Mouse (Mus musculus): ENCODE results near the gene Olfr1477. TPM values are rescaled to one million over a fixed set of nuclear protein-coding genes. Genes with fewer than 3 reads are reported as not detected.
"Not testable (repeated sequence)": the region's sequence is repeated elsewhere in the genome, so short reads cannot be mapped to it uniquely, and the experiment has no call there.

The Olfr1477 gene
- not detected in 2 replicates for polyA plus RNA-seq (2014; fragmentation: Nextera tagmentation; extraction: Ambion mirVana)

- no peak for ATAC-seq (replicated peaks; ENCODE audit: low FRiP score)
- Histone ChIP-seq H3K4me1 (replicated peaks; ENCODE audit: control insufficient read depth, insufficient read depth, low read length) (no peaks in the 10 kb centered on the region), H3K36me3 (ENCODE audit: control insufficient read depth, insufficient read depth, low read length) (no peaks in the 10 kb centered on the region), H3K4me2 (no peak within 1 kb of the TSS), H3K27ac (ENCODE audit: low read depth, low read length) (no peak within 1 kb of the TSS), H3K9ac (ENCODE audit: low read depth, low read length) (no peak within 1 kb of the TSS), H3K4me3 (ENCODE audit: low read depth, low read length) (no peak within 1 kb of the TSS), H3K9me3 (ENCODE audit: control insufficient read depth, low read length) (no peaks in the 10 kb centered on the region), H3K27me3 (replicated peaks; ENCODE audit: control insufficient read depth, insufficient read depth, low read length) (no peaks in the 10 kb centered on the region)
- 65% methylated on average over 3 of the region's 3 CpGs for WGBS
- DNase-seq (ENCODE audit: low spot score) = no peak
Observed at GRCm38 (mm10) chr19:13500246-13500645, at the start of gene Olfr1477. Gene Olfr1477 (plus strand): TSS chr19:13500546.

GRCm38 (mm10) chr19:13455986-13456385 lies 44.4 kb upstream of the Olfr1477 start, which contains the start of gene Olfr1472:
Gene Olfr1472 (minus strand): TSS chr19:13456086.
- WGBS = 64% methylated on average over 1 of the region's 1 CpGs
- no peak for ATAC-seq (replicated peaks; ENCODE audit: low FRiP score)
- no peak within 1 kb of the TSS for H3K4me3 ChIP-seq (ENCODE audit: low read depth, low read length)

GRCm38 (mm10) chr19:13469265-13469664 lies 31.1 kb upstream of the Olfr1477 start, which contains the start of gene Olfr1474:
Gene Olfr1474 (plus strand): TSS chr19:13469565.
- not testable (repeated sequence) for H3K36me3 ChIP-seq (ENCODE audit: control insufficient read depth, insufficient read depth, low read length); H3K4me3 ChIP-seq (ENCODE audit: low read depth, low read length); DNase-seq (ENCODE audit: low spot score); H3K27me3 ChIP-seq (replicated peaks; ENCODE audit: control insufficient read depth, insufficient read depth, low read length); H3K9ac ChIP-seq (ENCODE audit: low read depth, low read length); H3K27ac ChIP-seq (ENCODE audit: low read depth, low read length); H3K9me3 ChIP-seq (ENCODE audit: control insufficient read depth, low read length); H3K4me1 ChIP-seq (replicated peaks; ENCODE audit: control insufficient read depth, insufficient read depth, low read length); H3K4me2 ChIP-seq; ATAC-seq (replicated peaks; ENCODE audit: low FRiP score)
- 72% methylated on average over 4 of the region's 4 CpGs for WGBS

More at GRCm38 (mm10) chr19:13455986-13456385, 44.4 kb upstream of the Olfr1477 start, which contains the start of gene Olfr1472:
- no peaks in the 10 kb centered on the region for H3K4me1 ChIP-seq (replicated peaks; ENCODE audit: control insufficient read depth, insufficient read depth, low read length)
- H3K27ac ChIP-seq (ENCODE audit: low read depth, low read length) = no peak within 1 kb of the TSS
- no peak for DNase-seq (ENCODE audit: low spot score)
- no peak within 1 kb of the TSS for H3K9ac ChIP-seq (ENCODE audit: low read depth, low read length)
- H3K36me3 ChIP-seq (ENCODE audit: control insufficient read depth, insufficient read depth, low read length) = no peaks in the 10 kb centered on the region
- H3K9me3 ChIP-seq (ENCODE audit: control insufficient read depth, low read length) = no peaks in the 10 kb centered on the region; the same call in 1 of the 2 replicates
- H3K27me3 ChIP-seq (replicated peaks; ENCODE audit: control insufficient read depth, insufficient read depth, low read length) = no peaks in the 10 kb centered on the region
- H3K4me2 ChIP-seq = no peak within 1 kb of the TSS

- H3K4me2 ChIP-seq = no peak within 1 kb of the TSS
- DNase-seq (ENCODE audit: low spot score) (no peak), ATAC-seq (replicated peaks; ENCODE audit: low FRiP score) (no peak)
- H3K36me3 ChIP-seq (ENCODE audit: control insufficient read depth, insufficient read depth, low read length) = no peaks in the 10 kb centered on the region
- H3K27ac ChIP-seq (ENCODE audit: low read depth, low read length) = no peak within 1 kb of the TSS
- no peak within 1 kb of the TSS for H3K9ac ChIP-seq (ENCODE audit: low read depth, low read length)
- no peaks in the 10 kb centered on the region for H3K27me3 ChIP-seq (replicated peaks; ENCODE audit: control insufficient read depth, insufficient read depth, low read length)
- no peaks in the 10 kb centered on the region for H3K4me1 ChIP-seq (replicated peaks; ENCODE audit: control insufficient read depth, insufficient read depth, low read length)
- no peaks in the 10 kb centered on the region for H3K9me3 ChIP-seq (ENCODE audit: control insufficient read depth, low read length)
- no peak within 1 kb of the TSS for H3K4me3 ChIP-seq (ENCODE audit: low read depth, low read length)
Observed at GRCm38 (mm10) chr19:13480096-13480495, 20.2 kb upstream of the Olfr1477 start, which contains the start of gene Olfr1475. Gene Olfr1475 (minus strand): TSS chr19:13480196.

- Histone ChIP-seq H3K4me3 (ENCODE audit: low read depth, low read length) (no peak within 1 kb of the TSS), H3K4me2 (no peak within 1 kb of the TSS), H3K27me3 (replicated peaks; ENCODE audit: control insufficient read depth, insufficient read depth, low read length) (no peaks in the 10 kb centered on the region), H3K4me1 (replicated peaks; ENCODE audit: control insufficient read depth, insufficient read depth, low read length) (no peaks in the 10 kb centered on the region), H3K27ac (ENCODE audit: low read depth, low read length) (no peak within 1 kb of the TSS), H3K9ac (ENCODE audit: low read depth, low read length) (no peak within 1 kb of the TSS), H3K36me3 (ENCODE audit: control insufficient read depth, insufficient read depth, low read length) (no peaks in the 10 kb centered on the region), H3K9me3 (ENCODE audit: control insufficient read depth, low read length) (no peaks in the 10 kb centered on the region; the same call in 1 of the 2 replicates)
- no peak for DNase-seq (ENCODE audit: low spot score)
- WGBS = 67% methylated on average over 2 of the region's 2 CpGs
- no peak for ATAC-seq (replicated peaks; ENCODE audit: low FRiP score)
Observed at GRCm38 (mm10) chr19:13527613-13528012, 27.3 kb downstream of the Olfr1477 start, which contains the start of gene Olfr1480. Gene Olfr1480 (plus strand): TSS chr19:13527913.

Other genes starting within 250 kb of the Olfr1477 start
- not detected in 2 replicates for gene Olfr1465, start 185.0 kb upstream of the Olfr1477 start, polyA plus RNA-seq (2014; fragmentation: Nextera tagmentation; extraction: Ambion mirVana)
- gene Olfr1466, start 161.7 kb upstream of the Olfr1477 start, polyA plus RNA-seq (2014; fragmentation: Nextera tagmentation; extraction: Ambion mirVana) = not detected in 2 replicates
- not detected in 2 replicates for gene Olfr1467, start 138.3 kb upstream of the Olfr1477 start, polyA plus RNA-seq (2014; fragmentation: Nextera tagmentation; extraction: Ambion mirVana)
- gene Olfr1469, start 92.7 kb upstream of the Olfr1477 start, polyA plus RNA-seq (2014; fragmentation: Nextera tagmentation; extraction: Ambion mirVana) = not detected in 2 replicates
- gene Olfr1471, start 57.1 kb upstream of the Olfr1477 start, polyA plus RNA-seq (2014; fragmentation: Nextera tagmentation; extraction: Ambion mirVana) = not detected in 2 replicates
- gene Olfr1472, start 44.5 kb upstream of the Olfr1477 start, polyA plus RNA-seq (2014; fragmentation: Nextera tagmentation; extraction: Ambion mirVana) = not detected in 2 replicates
- gene Olfr1474, start 31.0 kb upstream of the Olfr1477 start, polyA plus RNA-seq (2014; fragmentation: Nextera tagmentation; extraction: Ambion mirVana) = not detected in 2 replicates
- not detected in 2 replicates for gene Olfr1475, start 20.4 kb upstream of the Olfr1477 start, polyA plus RNA-seq (2014; fragmentation: Nextera tagmentation; extraction: Ambion mirVana)
- gene Olfr1480, start 27.4 kb downstream of the Olfr1477 start, polyA plus RNA-seq (2014; fragmentation: Nextera tagmentation; extraction: Ambion mirVana) = not detected in 2 replicates
- gene Olfr1484, start 83.0 kb downstream of the Olfr1477 start, polyA plus RNA-seq (2014; fragmentation: Nextera tagmentation; extraction: Ambion mirVana) = not detected in 2 replicates
- gene Olfr1487, start 116.8 kb downstream of the Olfr1477 start, polyA plus RNA-seq (2014; fragmentation: Nextera tagmentation; extraction: Ambion mirVana) = not detected in 2 replicates
- gene Olfr1489, start 131.1 kb downstream of the Olfr1477 start, polyA plus RNA-seq (2014; fragmentation: Nextera tagmentation; extraction: Ambion mirVana) = not detected in 2 replicates
- not detected in 2 replicates for gene Olfr1490, start 150.5 kb downstream of the Olfr1477 start, polyA plus RNA-seq (2014; fragmentation: Nextera tagmentation; extraction: Ambion mirVana)
- not detected in 2 replicates for gene Olfr1491, start 196.7 kb downstream of the Olfr1477 start, polyA plus RNA-seq (2014; fragmentation: Nextera tagmentation; extraction: Ambion mirVana)
- gene Olfr1493-ps1, start 222.7 kb downstream of the Olfr1477 start, polyA plus RNA-seq (2014; fragmentation: Nextera tagmentation; extraction: Ambion mirVana) = not detected in 2 replicates
- gene Olfr1494, start 239.2 kb downstream of the Olfr1477 start, polyA plus RNA-seq (2014; fragmentation: Nextera tagmentation; extraction: Ambion mirVana) = not detected in 2 replicates